Mouse (Mus musculus): ENCODE data around the gene Ak4.
"Not testable (repeated sequence)": the region's sequence is repeated elsewhere in the genome, so short reads cannot be mapped to it uniquely, and the experiment has no call there.

Gene Ak4

GRCm38 (mm10) chr4:101419151-101419910 lies at the start of gene Ak4:
Gene Ak4 (plus strand): TSS chr4:101419277.
- peak; percentile 74 for DNase-seq (ENCODE audit: inconsistent ontology term)

- no peak for DNase-seq (ENCODE audit: inconsistent ontology term)
These were observed 49.3 kb upstream of the Ak4 start for GRCm38 (mm10) chr4:101369738-101370275.

GRCm38 (mm10) chr4:101372283-101372682 lies 46.8 kb upstream of the Ak4 start:
- DNase-seq (ENCODE audit: inconsistent ontology term): no peak

GRCm38 (mm10) chr4:101372751-101373150 lies 46.3 kb upstream of the Ak4 start:
- no peak for DNase-seq (ENCODE audit: inconsistent ontology term)

- no peak for DNase-seq (ENCODE audit: inconsistent ontology term)
These were observed 45.0 kb upstream of the Ak4 start for GRCm38 (mm10) chr4:101374104-101374503.

GRCm38 (mm10) chr4:101376835-101377234 lies 42.2 kb upstream of the Ak4 start:
- DNase-seq (ENCODE audit: inconsistent ontology term): no peak

- no peak for DNase-seq (ENCODE audit: inconsistent ontology term)
These were observed 40.8 kb upstream of the Ak4 start for GRCm38 (mm10) chr4:101378241-101378640.

- DNase-seq (ENCODE audit: inconsistent ontology term): no peak
These were observed 40.3 kb upstream of the Ak4 start for GRCm38 (mm10) chr4:101378778-101379177.

- no peak for DNase-seq (ENCODE audit: inconsistent ontology term)
These were observed 34.1 kb upstream of the Ak4 start for GRCm38 (mm10) chr4:101385002-101385401.

GRCm38 (mm10) chr4:101388246-101388645 lies 30.8 kb upstream of the Ak4 start:
- DNase-seq (ENCODE audit: inconsistent ontology term): no peak

- not testable (repeated sequence) for DNase-seq (ENCODE audit: inconsistent ontology term)
These were observed 30.4 kb upstream of the Ak4 start for GRCm38 (mm10) chr4:101388656-101389055.

GRCm38 (mm10) chr4:101392229-101392628 lies 26.8 kb upstream of the Ak4 start:
- DNase-seq (ENCODE audit: inconsistent ontology term): no peak

- DNase-seq (ENCODE audit: inconsistent ontology term): no peak
These were observed 25.8 kb upstream of the Ak4 start for GRCm38 (mm10) chr4:101393292-101393711.

GRCm38 (mm10) chr4:101395021-101395533 lies 24.0 kb upstream of the Ak4 start:
- DNase-seq (ENCODE audit: inconsistent ontology term): no peak

GRCm38 (mm10) chr4:101400025-101400594 lies 19.0 kb upstream of the Ak4 start:
- no peak for DNase-seq (ENCODE audit: inconsistent ontology term)

GRCm38 (mm10) chr4:101401945-101402344 lies 17.1 kb upstream of the Ak4 start:
- no peak for DNase-seq (ENCODE audit: inconsistent ontology term)

GRCm38 (mm10) chr4:101404863-101405262 lies 14.2 kb upstream of the Ak4 start:
- no peak for DNase-seq (ENCODE audit: inconsistent ontology term)

- no peak for DNase-seq (ENCODE audit: inconsistent ontology term)
These were observed 12.5 kb upstream of the Ak4 start for GRCm38 (mm10) chr4:101406411-101407196.

GRCm38 (mm10) chr4:101416966-101417365 lies 2.1 kb upstream of the Ak4 start:
- peak; percentile 12 for DNase-seq (ENCODE audit: inconsistent ontology term)

- peak; percentile 48 for DNase-seq (ENCODE audit: inconsistent ontology term)
These were observed 1.1 kb downstream of the Ak4 start for GRCm38 (mm10) chr4:101419911-101420880.

GRCm38 (mm10) chr4:101422996-101423395 lies 3.9 kb downstream of the Ak4 start:
- no peak for DNase-seq (ENCODE audit: inconsistent ontology term)

Data from Muller cell, postnatal 12 days (primary cell).